Mouse (Mus musculus) lung, postnatal 0 days (tissue): ENCODE data around the gene Nr4a1.

Experiments
- CTCF ChIP-seq: IDR thresholded peaks from 2 replicates; pipeline ENCODE4 v1.5.1; 2016; ENCODE audit warnings: antibody characterized with exemption, mild to moderate bottlenecking
- EP300 ChIP-seq: IDR thresholded peaks from 2 replicates; pipeline ENCODE4 v1.6.1; 2016; ENCODE audit warnings: antibody characterized with exemption, mild to moderate bottlenecking, control low read depth

GRCm38 (mm10) chr15:101298550-101298949 lies 44.5 kb downstream of the Nr4a1 start:
- TF ChIP-seq CTCF (no peak), EP300 (no peak)
